Mouse (Mus musculus): ENCODE data around the gene Amz1. TPM values are rescaled to one million over a fixed set of nuclear protein-coding genes. Genes with fewer than 3 reads are reported as not detected.

Amz1 gene
- polyA plus RNA-seq, 1 experiment: 0.14 TPM

DNA sequence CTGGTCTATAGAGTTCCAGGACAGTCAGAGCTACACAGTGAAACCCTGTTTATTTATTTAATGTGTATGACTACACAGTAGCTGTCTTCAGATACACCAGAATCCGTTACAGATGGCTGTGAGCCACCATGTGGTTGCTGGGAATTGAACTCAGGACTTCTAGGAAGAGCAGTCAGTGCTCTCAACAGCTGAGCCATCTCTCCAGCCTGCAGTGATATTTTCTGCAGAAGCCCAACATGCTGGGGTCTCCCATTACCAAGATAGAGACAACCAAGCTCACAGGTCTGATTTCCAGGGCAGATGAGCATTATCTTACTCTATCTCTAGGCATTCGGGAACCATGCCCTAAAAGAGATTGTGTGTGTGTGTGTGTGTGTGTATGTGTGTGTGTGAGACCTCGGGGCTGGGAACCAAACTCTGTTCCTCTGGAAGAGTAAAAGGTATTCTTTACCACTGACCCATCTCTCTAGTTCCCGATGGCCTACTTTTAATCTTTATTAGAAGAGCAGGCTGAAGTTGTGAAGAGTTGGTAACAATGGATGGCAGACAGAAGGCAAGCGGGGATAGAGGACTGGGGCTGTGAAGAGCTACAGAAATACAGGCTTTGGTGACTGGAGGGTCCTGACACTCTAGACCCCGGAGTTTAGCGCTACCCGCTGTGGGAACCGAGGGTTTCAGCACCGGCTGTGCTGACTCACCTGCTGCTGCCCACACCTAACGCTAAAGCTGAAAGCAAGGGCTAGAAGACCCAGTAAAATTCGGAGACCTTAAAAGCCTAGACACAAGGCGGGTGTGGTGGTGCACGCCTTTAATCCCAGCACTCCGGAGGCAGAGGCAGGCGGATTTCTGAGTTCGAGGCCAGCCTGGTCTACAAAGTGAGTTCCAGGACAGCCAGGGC lies 20.2 kb upstream of the Amz1 start:
- no peaks in the 10 kb centered on the region for H3K36me3 ChIP-seq (ENCODE audit: control insufficient read depth, insufficient read depth, low read length)
- peaks cover 22% of the 10 kb centered on the region for H3K4me1 ChIP-seq (ENCODE audit: control insufficient read depth, insufficient read depth, low read length)
- TF ChIP-seq CTCF (IDR thresholded peaks at IDR 0.05; ENCODE audit: control insufficient read depth, insufficient read depth, insufficient replicate concordance, low read depth, low read length) (no peak), POLR2A (IDR thresholded peaks at IDR 0.05; ENCODE audit: control insufficient read depth, low read depth, low read length) (no peak; the same call in 1 of the 2 replicates)
- peak overlapping the region; percentile 95 for H3K4me3 ChIP-seq (ENCODE audit: control insufficient read depth, low read depth, low read length)
- no peaks in the 10 kb centered on the region for H3K27me3 ChIP-seq (ENCODE audit: control insufficient read depth, insufficient read depth, low read length)
- peak overlapping the region; percentile 99 for H3K27ac ChIP-seq (ENCODE audit: control insufficient read depth, insufficient read depth, low read depth, low read length)

DNA sequence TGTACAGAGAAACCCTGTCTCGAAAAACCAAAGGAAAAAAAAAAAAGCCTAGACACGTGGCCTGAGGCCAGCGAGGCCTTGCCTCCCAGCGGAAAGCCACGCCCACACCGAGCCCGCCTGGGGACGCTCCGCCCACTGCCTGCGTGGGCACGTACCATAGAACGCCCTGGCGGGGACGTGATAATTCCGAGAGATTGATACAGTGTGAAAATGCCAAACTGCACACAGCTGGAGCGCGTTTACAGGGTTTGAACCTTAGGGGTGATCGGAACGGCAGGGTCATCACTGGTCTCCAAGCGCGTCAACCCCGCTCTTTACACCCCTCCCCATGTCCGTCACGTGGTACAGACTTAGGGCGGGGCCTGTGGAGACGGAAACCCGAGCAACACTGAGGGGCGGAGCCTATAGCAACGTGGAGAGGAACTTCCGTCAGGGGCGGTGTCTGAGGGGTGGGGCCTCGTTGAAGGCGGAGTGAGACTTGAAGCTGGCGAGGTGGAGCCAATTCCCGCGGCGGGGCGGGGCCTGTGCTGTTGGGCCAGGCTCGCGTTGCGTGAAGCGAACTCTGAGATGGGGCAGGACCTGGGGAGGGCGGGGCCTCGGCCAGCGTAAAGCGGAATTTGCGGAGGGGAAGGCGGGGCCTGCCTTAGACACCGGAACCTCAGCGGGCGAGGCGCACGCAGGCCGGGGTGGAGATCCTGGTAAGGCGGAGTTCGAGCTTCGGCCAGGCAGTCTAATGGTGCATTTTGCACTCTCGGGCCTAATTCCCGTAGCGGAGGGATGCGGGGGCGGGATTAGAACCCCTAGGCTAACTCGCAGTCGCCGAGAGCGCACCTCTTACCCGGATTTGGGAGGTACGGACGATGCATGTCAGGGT lies 19.3 kb upstream of the Amz1 start, which contains the start of gene Brat1:
Brat1 (plus strand) TSS at position 634 of the 874 bp plus-strand sequence.
- Histone ChIP-seq H3K27me3 (ENCODE audit: control insufficient read depth, insufficient read depth, low read length) (no peaks in the 10 kb centered on the region), H3K27ac (ENCODE audit: control insufficient read depth, insufficient read depth, low read depth, low read length) (peak within 1 kb of the TSS; percentile 99), H3K4me3 (ENCODE audit: control insufficient read depth, low read depth, low read length) (peak within 1 kb of the TSS; percentile 95), H3K36me3 (ENCODE audit: control insufficient read depth, insufficient read depth, low read length) (no peaks in the 10 kb centered on the region), H3K4me1 (ENCODE audit: control insufficient read depth, insufficient read depth, low read length) (peaks cover 22% of the 10 kb centered on the region)
- peak; percentile 78 for TF ChIP-seq POLR2A (IDR thresholded peaks at IDR 0.05; ENCODE audit: control insufficient read depth, low read depth, low read length)
- TF ChIP-seq CTCF (IDR thresholded peaks at IDR 0.05; ENCODE audit: control insufficient read depth, insufficient read depth, insufficient replicate concordance, low read depth, low read length): peak; percentile 16; the same call in 1 of the 2 replicates

DNA sequence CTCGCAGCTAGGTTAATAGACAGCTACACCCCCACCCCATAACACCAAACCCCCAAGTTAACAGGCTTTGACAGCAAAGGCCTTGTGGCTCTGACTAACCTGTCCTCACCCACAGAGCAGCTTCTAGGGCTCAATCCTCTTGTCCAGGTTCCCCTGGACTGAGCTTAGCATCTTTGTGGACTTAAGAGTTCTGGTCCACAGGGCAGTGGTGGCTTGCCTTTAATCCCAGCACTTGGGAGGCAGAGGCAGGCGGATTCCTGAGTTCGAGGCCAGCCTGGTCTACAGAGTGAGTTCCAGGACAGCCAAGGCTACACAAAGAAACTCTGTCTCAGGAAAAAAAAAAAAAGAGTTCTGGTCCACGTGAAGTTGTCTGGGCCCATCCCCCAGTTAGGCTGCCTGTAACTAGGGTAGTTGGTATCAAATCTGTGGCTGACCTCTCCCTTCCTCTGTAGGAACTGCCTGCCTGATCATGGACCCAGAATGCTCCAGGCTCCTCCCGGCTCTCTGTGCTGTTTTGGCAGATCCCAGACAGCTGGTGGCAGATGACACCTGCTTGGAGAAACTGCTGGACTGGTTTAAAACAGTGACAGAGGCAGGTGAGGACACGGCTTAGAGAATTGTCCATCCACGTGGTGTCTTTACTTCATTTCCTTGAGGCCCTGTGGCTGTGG lies 18.3 kb upstream of the Amz1 start:
- Histone ChIP-seq H3K4me1 (ENCODE audit: control insufficient read depth, insufficient read depth, low read length) (peaks cover 22% of the 10 kb centered on the region), H3K27me3 (ENCODE audit: control insufficient read depth, insufficient read depth, low read length) (no peaks in the 10 kb centered on the region), H3K4me3 (ENCODE audit: control insufficient read depth, low read depth, low read length) (peak overlapping the region; percentile 95), H3K36me3 (ENCODE audit: control insufficient read depth, insufficient read depth, low read length) (peaks cover 2% of the 10 kb centered on the region), H3K27ac (ENCODE audit: control insufficient read depth, insufficient read depth, low read depth, low read length) (peak overlapping the region; percentile 99)
- TF ChIP-seq CTCF (IDR thresholded peaks at IDR 0.05; ENCODE audit: control insufficient read depth, insufficient read depth, insufficient replicate concordance, low read depth, low read length): no peak
- TF ChIP-seq POLR2A (IDR thresholded peaks at IDR 0.05; ENCODE audit: control insufficient read depth, low read depth, low read length): no peak

DNA sequence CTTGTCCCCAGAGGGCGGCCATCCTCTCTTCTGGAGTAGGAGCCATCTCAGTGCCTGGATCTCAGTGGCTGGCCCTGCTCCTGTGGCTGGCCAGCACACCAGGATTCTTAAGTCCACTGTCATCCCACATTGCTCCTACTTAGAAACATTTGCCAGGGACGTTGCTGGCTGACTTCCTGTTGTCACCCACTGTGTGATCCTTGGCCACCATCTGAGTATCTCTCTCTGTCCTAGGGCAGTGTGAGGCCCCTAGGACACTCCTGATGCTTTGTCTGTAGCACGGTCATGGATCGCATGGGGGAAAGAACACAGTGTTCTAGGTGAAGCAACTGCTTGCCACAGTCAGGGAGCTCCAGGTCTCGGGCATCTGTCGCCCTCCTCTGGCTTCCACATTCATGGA lies 13.6 kb upstream of the Amz1 start:
- Histone ChIP-seq H3K27ac (ENCODE audit: control insufficient read depth, insufficient read depth, low read depth, low read length) (no peak overlapping the region), H3K4me3 (ENCODE audit: control insufficient read depth, low read depth, low read length) (no peak overlapping the region), H3K36me3 (ENCODE audit: control insufficient read depth, insufficient read depth, low read length) (peaks cover 3% of the 10 kb centered on the region), H3K4me1 (ENCODE audit: control insufficient read depth, insufficient read depth, low read length) (peaks cover 7% of the 10 kb centered on the region), H3K27me3 (ENCODE audit: control insufficient read depth, insufficient read depth, low read length) (no peaks in the 10 kb centered on the region)
- TF ChIP-seq POLR2A (IDR thresholded peaks at IDR 0.05; ENCODE audit: control insufficient read depth, low read depth, low read length): no peak
- TF ChIP-seq CTCF (IDR thresholded peaks at IDR 0.05; ENCODE audit: control insufficient read depth, insufficient read depth, insufficient replicate concordance, low read depth, low read length): no peak

DNA sequence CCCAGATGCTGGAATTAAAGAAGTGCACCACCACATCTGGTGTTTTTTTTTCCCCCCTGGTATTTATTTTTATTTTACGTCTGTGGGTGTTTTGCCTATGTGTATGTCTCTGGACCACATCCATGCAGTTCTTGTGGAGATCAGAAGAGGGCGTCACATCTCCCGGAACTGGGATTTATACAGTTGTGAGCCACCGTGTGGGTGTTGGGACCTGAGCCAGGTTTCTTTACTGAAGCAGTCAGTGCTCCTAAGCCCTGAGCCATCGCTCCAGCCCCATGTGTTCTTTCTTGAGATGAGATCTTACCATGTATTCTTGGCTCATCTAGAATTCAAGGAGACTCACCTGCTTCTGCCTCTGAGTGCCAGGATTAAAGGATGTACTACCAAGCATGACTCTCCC lies 12.9 kb upstream of the Amz1 start:
- no peaks in the 10 kb centered on the region for H3K4me1 ChIP-seq (ENCODE audit: control insufficient read depth, insufficient read depth, low read length)
- H3K27ac ChIP-seq (ENCODE audit: control insufficient read depth, insufficient read depth, low read depth, low read length): no peak overlapping the region
- TF ChIP-seq POLR2A (IDR thresholded peaks at IDR 0.05; ENCODE audit: control insufficient read depth, low read depth, low read length): no peak
- no peak for TF ChIP-seq CTCF (IDR thresholded peaks at IDR 0.05; ENCODE audit: control insufficient read depth, insufficient read depth, insufficient replicate concordance, low read depth, low read length)
- H3K4me3 ChIP-seq (ENCODE audit: control insufficient read depth, low read depth, low read length): no peak overlapping the region
- no peaks in the 10 kb centered on the region for H3K27me3 ChIP-seq (ENCODE audit: control insufficient read depth, insufficient read depth, low read length)
- peaks cover 3% of the 10 kb centered on the region for H3K36me3 ChIP-seq (ENCODE audit: control insufficient read depth, insufficient read depth, low read length)

DNA sequence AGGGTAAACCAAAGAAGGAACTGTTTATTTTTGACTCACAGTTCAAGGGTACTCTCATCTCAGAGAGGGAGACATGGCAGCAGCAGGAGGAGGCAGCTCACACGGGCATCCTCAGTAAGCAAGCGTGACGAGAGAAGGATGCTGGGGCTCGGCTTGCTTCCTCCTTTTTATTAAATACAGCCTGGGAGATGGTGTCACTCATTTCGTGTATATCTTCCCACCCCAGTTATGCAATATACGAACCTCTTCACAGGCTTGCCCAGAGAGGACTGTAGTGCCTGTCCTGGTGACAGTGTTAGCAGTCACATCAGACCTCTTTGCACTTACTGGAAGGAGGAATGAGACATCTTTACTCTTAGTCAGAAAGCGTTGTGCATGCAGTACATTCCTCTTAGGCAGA lies 3.2 kb upstream of the Amz1 start:
- no peaks in the 10 kb centered on the region; the same call in 1 of the 2 replicates for H3K36me3 ChIP-seq (ENCODE audit: control insufficient read depth, insufficient read depth, low read length)
- TF ChIP-seq POLR2A (IDR thresholded peaks at IDR 0.05; ENCODE audit: control insufficient read depth, low read depth, low read length) (no peak), CTCF (IDR thresholded peaks at IDR 0.05; ENCODE audit: control insufficient read depth, insufficient read depth, insufficient replicate concordance, low read depth, low read length) (no peak)
- H3K4me1 ChIP-seq (ENCODE audit: control insufficient read depth, insufficient read depth, low read length): no peaks in the 10 kb centered on the region
- no peak overlapping the region for H3K27ac ChIP-seq (ENCODE audit: control insufficient read depth, insufficient read depth, low read depth, low read length)
- H3K4me3 ChIP-seq (ENCODE audit: control insufficient read depth, low read depth, low read length): no peak overlapping the region
- no peaks in the 10 kb centered on the region for H3K27me3 ChIP-seq (ENCODE audit: control insufficient read depth, insufficient read depth, low read length)
